Mouse (Mus musculus) fat pad, adult 2 months (tissue): ENCODE data around the gene Gm2035.
"Not testable (repeated sequence)": the region's sequence is repeated elsewhere in the genome, so short reads cannot be mapped to it uniquely, and the experiment has no call there.

Source experiments
- DNase-seq: peaks from one replicate; pipeline ENCODE4 v3.0.0-alpha.2; 2011; ENCODE audit warnings: low read depth, low spot score; ENCODE audit errors: extremely low read depth

Gene Gm2035

DNA sequence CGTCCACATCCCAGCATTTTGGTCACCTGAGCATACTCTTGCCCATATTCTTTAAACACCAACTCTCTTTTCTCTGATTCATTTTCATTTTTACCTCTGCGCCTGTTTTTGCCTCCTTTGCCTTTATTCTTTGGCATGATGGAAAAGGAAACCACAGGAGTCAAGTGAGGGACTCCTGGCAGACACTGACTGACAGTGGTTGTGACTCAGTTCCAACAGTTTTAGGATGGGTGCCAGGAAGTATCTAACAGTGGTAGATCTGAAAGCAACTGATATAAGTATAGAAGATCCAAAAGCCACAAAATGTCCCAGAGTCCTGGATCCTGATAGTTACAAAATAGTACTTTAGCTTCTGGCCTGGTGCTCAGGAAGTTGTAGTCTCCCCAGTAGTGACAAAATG lies at the start of gene Gm2035:
Gm2035 (minus strand) TSS at position 137 of the 400 bp plus-strand sequence.
- not testable (repeated sequence) for DNase-seq

DNA sequence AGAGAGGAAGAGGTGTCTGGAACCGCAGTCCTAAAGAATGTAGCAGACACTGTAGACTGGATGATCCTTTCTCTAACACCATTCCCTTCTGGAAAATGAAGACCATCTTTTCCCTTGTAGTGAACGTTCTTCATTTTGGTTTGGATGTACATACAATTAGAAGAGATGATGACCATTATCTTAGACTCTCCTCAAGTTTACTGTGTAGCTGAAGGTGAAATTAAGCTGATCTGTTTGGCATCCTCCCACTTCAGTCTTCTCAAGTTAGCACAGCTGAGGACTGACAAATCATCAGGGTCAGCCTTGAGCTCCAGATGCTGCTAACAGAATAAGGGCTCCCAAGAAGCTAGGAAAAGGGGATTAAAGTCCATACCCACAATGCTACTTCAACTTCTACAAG lies 34.1 kb upstream of the Gm2035 start, which contains the start of gene Gm2042:
Gm2042 (plus strand) TSS at position 301 of the 400 bp plus-strand sequence.
- DNase-seq = not testable (repeated sequence)

DNA sequence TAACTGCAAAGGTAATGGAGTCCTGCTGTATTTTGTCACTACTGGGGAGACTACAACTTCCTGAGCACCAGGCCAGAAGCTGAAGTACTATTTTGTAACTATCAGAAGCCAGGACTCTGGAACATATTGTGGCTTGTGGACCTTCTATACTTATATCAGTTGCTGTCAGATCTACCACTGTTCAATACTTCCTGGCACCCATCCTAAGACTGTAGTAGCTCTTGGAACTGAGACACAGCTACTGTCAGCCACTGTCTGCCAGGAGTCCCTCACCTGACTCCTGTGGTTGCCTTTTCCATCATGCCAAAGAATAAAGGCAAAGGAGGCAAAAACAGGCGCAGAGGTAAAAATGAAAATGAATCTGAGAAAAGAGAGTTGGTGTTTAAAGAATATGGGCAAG lies 24.6 kb downstream of the Gm2035 start, which contains the start of gene Gm2022:
Gm2022 (plus strand) TSS at position 301 of the 400 bp plus-strand sequence.
- DNase-seq = not testable (repeated sequence)

DNA sequence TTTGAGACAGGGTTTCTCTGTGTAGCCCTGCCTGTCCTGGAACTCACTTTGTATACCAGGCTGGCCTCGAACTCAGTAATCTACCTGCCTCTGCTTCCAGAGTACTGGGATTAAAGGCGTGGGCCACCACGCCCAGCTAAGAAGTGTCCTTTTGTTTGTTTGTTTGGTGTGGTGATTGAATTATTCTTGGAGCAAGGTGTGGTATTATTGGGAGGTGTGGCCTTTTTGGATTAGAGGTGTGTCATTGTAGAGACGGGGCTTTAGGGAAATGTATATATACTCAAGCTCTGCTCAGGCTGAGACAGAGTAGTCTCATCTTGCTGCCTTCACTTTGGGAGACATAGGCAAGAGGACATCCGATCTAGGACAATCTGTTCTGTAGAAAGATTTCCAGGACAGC lies 45.9 kb downstream of the Gm2035 start, which contains the start of gene Gm2016:
Gm2016 (plus strand) TSS at position 301 of the 400 bp plus-strand sequence.
- not testable (repeated sequence) for DNase-seq
